Mouse (Mus musculus) CH12.LX (cell line): ENCODE measurements at regions not wholly inside any gene's neighbourhood (a gene's known extent, or its start where the extent isn't known, plus 50 kb on each side); places are given as distances from the start of the nearest gene placed in this dataset.

Experiments used
- CTCF ChIP-seq, 2 experiments: IDR thresholded peaks in 1 of 2; conservative IDR thresholded peaks in 1 of 2; 2 replicates each; pipeline ENCODE4 v1.5.1; 2011 to 2012; ENCODE audit warnings: low read depth in 2 of 2, low read length in 2 of 2, improper control_type of control experiment in 1 of 2, inconsistent platforms in 1 of 2, mild to moderate bottlenecking in 1 of 2, moderate library complexity in 1 of 2
- ELF1 ChIP-seq: IDR thresholded peaks from 2 replicates; pipeline ENCODE4 v1.6.1; 2014; ENCODE audit warnings: low read depth, mild to moderate bottlenecking, inconsistent platforms, low read length, improper control_type of control experiment
- EP300 ChIP-seq: IDR thresholded peaks from 2 replicates; pipeline ENCODE4 v1.6.1; 2011; ENCODE audit warnings: low read length, improper control_type of control experiment
- MXI1 ChIP-seq: IDR thresholded peaks from 2 replicates; pipeline ENCODE4 v1.6.1; 2011; ENCODE audit warnings: mild to moderate bottlenecking, low read depth, low read length, improper control_type of control experiment
- NELFE ChIP-seq: IDR thresholded peaks from 2 replicates; pipeline ENCODE4 v1.6.1; 2011; ENCODE audit warnings: low read depth, low read length, improper control_type of control experiment
- POLR2AphosphoS2 ChIP-seq: IDR thresholded peaks from 2 replicates; pipeline ENCODE4 v1.6.1; 2011; ENCODE audit warnings: low read depth, low read length, improper control_type of control experiment

DNA sequence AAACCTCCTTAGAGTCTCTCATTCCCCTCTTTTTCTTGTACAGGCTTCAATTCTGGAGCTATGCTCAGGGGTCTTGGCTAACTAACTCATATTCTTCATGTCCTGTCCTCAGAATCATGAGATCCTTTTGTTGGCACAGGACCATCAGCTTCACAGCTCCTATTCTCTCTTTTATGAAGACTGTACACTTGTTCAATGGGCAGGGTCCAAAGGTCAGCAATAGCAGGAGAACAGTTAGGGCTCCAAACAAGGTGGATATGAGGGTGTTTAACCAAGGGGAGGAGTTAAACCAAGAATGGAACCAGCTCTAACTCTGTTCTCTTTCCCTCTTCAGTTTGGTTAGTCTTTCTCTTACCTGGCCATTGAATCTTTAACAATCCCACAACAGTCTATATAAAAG is 219.4 kb downstream of the 1700008P02Rik start:
- TF ChIP-seq CTCF (conservative IDR thresholded peaks at IDR 0.05 in 1 of 2, IDR thresholded peaks at IDR 0.05 in 1 of 2; ENCODE audit: low read depth in 2 of 2, low read length in 2 of 2) (no peak), MXI1 (no peak), EP300 (no peak), POLR2AphosphoS2 (no peak), NELFE (no peak), ELF1 (no peak)
